Mouse (Mus musculus) hematopoietic stem cell, adult 5-6 weeks (primary cell): ENCODE data around the gene Prkcb. TPM values are rescaled to one million over a fixed set of nuclear protein-coding genes. Genes with fewer than 3 reads are reported as not detected.

Experiments used
- ATAC-seq, 2 experiments: fragments of 125-278 bp in 1 of 2; replicated peaks in 1 of 2; 2 replicates each; pipeline ENCODE4 v1.8.0; 2016 to 2017; ENCODE audit warnings: inconsistent platforms in 2 of 2, mild to moderate bottlenecking in 2 of 2, moderate number of reproducible peaks in 2 of 2, low read depth in 1 of 2, moderate TSS enrichment in 1 of 2; ENCODE audit not compliant: low FRiP score in 2 of 2, poor library complexity in 2 of 2, severe bottlenecking in 2 of 2, insufficient read depth in 1 of 2, low TSS enrichment in 1 of 2
- total RNA-seq: library from RNA; stranded (forward); fragments of 172-1452, 232-1000 nt; gene quantifications from 2 replicates; pipeline ENCODE4 v1.2.3, GENCODE M21; 2017

Prkcb gene
- total RNA-seq, 1 experiment from 2014 or later, result 11.8 TPM

DNA sequence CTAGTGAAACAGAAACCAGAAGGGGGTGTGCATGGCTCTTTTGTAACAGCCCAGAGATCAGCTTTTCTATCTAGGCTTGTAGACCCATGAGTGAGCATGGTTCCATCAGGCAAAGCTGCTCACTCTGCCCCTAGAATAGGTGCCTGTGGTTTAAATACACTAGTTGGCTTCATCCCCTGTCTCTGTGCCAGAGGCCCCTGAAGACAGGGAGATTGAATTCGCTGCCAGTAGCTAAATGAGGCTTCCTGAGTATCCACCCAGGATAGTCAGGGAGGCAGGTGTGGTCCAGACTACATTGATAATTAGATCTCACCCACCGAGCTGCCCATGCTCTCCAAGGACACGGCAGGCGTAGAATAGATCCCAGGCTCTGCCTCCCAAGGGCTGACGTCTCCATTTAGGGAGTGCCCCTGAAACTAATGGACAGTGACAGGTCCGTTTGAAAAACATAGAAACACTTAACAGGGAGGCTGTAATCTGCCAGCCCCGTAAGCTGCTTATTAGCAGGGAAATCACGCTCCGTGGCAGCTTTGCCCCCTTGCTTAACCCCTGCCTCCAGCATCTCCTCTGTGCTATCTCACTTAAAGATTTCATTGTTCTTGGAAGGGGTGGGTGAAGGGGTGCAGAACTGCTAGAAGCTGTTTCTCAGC is 333.7 kb downstream of the Prkcb start:
- no peak for ATAC-seq

DNA sequence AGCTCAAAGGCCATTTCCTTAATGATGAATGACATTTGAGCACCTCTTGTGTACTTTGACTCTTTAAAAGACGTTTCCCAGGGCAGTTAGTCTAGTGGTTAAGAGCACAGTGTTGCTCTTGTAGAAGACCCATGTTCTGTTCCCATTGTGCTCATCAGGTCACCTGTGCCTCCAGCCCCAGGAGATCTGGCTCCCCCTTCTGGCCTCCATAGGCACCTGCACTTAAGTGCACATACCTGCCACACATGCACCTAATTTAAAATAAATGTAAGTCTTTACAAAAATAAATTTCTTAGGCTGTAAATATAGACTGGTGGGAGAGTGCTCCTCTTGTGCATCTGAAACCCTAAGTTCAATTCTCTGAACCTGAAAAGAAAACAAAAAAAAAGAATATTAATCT is 335.2 kb downstream of the Prkcb start:
- no peak for ATAC-seq

DNA sequence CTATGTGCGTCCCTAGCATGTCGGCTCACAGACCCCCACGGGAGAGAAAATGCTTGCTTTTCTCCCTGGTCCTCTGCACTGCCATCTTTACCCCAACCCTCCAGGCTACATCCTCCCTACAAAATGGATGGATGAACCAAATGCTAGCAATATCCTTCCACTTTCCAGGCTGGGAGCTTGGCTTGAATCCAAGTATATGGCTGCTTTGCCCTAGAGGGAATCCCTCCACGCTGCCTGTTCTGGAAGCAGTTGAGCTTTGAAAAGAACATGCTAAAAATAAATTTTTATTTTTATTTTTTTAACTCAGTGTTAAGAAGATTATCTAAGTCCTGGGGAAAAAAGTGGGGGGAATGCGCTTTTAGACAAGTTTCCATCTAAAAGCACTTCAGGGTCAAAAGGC is 339.5 kb downstream of the Prkcb start:
- no peak for ATAC-seq

DNA sequence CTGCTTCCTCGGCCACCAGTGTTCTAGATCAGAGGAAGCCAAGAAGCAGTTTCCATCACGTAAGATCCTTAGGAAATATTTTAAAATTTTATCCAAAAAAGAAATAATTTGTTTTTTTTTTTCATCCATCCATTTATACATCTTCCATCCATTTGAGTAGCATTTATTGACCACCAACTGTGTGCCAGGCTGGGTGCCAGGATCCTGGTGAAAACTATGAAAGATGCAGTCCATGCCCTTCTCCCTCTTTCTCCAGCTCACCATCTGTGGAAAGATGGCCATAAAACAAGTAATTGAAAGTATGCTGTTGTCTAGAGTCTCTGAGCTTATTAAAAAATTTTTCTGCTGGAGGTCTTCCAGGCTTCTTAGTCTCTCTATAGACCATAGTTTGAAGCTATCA is 341.8 kb downstream of the Prkcb start:
- no peak for ATAC-seq

DNA sequence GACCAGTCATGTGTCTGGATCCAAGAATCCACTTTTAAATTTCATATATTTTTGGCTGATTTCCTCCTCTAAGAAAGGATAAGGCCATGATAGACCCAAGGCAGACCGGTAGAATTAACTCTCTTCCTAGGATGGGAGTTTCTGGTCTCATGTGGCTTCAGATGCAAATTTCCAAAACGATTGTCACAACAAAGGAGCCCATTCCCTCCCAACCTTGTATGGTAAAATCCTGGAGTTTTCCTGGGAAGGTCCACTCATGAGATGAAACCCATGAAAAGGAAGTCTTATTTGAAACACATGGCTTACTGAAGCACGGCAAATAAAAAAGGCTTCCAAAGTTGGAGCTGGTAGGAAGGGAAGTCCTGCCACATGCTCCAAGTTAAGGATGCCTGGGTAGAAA is 342.6 kb downstream of the Prkcb start:
- no peak for ATAC-seq

DNA sequence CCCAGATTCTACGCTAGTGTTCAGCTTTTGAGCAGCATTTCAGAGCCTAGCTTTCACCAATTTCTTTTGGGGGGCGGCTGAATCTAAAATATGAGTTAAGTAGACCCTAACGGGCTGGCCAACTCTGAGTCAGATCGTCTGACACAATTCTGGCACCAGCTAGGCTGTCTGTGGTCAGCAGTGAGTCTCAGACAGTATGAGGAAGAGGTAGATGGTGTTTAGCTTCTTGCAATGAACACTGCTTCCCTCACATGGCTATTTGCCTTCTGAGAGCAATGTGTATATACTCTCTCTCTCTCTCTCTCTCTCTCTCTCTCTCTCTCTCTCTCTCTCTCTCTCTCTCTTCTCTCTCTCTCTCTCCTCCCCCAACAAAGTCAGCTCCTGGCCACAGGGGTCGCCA is 344.4 kb downstream of the Prkcb start:
- no peak for ATAC-seq

DNA sequence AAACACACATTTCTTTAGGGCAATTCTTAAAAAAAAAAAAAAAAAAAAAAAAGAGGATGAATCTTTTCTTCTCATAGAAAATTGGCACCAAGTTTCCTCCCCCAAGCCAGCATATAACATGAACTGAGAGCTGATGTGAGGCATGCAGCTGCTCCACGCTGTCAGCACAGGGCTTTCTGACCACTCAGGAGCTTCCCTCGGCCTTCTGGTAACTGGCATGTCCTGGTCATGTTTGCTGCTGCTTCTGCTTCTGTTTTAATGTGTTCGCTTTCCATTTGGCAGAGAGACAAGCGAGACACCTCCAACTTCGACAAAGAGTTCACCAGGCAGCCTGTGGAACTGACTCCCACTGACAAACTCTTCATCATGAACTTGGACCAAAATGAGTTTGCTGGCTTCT is 344.9 kb downstream of the Prkcb start:
- ATAC-seq, result no peak

DNA sequence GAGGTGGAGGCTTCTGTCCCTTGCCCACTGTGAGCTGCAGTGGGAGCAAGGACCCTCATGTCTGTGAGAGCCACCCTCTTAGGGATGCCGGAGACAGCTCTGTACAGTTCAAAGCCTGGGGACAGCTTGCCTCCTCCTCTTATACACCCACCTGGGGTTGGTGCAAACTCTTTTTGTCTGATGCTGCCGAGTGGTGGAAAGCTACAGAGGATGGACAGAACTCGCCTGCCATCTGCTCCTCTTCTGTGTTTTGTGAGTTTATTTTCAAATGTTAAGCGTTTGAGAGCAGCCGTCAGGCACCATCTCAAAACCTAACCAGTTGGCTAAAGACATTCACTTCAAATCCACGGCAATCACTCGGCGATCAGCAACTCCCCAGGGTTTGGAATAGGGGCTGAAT is 355.1 kb downstream of the Prkcb start:
- no peak for ATAC-seq

DNA sequence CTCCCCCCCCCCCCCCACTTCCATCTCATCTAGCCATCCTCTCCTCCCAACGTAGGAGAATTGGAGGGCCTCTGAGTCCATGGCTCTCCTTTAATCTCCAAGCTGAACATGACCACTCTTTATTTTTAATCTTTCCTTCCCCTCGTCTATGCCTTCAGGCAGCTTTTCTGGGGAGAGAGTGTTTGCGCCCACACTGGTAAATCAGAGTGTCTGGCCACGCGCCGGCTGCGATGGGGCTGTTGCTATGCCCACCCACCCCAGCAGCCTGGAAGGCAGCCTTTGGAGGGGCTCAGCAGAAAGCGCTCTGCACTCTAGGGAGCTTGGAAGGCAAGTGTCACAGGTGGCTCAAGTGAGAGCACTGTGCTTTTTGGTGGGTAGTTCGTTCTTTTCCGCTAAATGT is 360.8 kb downstream of the Prkcb start:
- ATAC-seq, result no peak

DNA sequence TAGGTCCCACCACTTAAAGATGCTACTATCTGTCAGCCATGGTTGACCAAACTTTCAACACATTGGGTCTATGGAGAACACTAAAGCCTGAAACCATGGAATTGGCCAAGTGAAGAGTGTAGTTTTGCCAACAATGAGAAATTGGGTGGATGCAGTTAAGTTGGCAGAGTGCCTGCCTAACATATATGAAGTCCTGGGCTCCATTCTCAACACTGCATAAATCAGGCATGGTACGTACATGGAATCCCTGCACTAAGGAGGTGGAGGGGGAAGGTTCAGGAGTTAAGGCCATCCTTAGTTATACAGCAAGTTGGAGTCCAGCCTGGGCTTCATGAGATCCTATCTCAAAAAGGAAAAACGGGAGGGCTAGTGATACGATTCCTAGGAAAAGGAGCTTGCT is 364.0 kb downstream of the Prkcb start:
- no peak for ATAC-seq

DNA sequence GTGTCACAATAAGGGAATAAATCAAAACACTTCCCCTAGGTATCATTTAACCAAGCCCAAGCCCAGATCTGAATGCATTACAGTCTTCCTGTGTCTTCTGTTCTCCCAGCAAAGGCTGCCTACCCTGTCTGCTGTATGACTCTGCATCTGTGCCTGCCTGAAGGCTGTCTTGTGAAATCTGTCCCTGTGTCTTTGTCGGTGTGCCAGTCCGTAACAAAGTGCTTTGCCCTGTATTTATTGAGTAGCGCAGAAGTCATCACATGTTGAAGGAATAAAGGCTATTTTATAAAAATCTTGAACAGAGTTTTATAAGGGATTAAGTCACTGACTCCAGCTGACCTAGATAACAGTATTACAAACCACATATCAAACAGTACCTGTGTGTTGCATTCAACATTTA is 368.1 kb downstream of the Prkcb start:
- no peak for ATAC-seq

DNA sequence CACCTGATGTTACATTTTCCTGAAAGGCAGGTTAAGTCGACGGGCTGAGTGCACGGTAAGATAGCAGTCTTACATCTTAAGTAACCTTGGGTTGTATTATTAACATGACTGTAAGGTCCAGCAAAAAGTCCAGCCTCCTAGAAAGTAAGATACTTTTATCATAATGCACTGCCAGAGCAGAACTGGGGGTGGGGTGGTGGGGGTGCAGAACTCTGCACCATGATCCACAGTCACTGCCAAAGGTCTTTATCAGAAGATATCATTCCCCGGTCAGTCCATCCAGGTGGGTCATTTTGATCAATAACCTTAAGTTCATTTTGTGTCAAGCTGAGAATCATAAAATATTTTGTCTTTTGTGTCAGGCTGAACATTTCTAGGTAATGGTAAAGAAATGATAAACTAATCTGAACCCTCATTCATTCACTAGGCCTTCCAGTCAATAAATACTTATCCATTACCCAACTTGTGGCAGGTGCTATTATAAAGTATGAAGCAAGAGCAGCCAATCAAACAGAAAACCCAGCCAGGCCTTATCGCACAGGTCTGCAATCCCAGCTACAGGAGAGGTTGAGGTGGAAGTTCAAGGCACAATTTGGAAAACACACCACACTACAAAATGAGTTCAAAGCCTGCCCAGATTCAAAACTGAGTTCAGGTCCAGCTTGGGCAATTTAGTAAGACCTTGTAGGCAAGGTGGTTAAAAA is 369.0 kb downstream of the Prkcb start:
- ATAC-seq, result no peak

DNA sequence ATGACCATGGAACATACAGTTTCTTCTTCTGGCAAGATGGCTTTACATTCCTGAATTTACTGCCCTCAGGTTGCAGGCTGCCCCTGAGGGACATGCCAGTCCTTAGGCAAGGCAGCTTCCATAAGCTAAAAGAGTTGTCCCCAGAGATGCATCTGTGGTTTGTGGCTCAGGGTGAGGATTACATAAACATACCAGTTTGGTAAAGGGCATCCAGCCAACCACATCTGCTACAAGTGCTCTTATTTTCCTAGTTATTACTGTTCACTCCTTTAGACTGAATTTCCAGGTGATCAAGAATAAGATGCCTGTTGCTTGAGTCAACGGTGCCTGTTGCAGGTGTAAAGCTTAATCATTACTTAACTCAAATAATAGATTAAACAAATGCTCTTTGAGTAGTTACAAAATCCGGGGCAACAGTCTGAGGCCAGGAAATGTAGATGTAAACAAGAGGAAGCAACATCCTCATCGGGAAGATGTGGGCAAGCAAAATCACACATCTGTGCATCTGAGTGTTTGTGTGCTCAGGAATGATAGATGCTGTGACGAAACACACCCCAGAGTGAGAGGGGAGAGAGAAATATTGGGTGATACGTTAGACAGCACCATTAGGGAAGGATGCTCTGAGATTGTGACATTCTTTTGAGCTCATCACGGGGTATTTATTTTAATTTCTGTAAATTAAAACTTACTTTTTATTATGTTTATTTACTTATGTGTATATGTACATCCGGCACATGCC is 376.9 kb downstream of the Prkcb start:
- no peak for ATAC-seq

DNA sequence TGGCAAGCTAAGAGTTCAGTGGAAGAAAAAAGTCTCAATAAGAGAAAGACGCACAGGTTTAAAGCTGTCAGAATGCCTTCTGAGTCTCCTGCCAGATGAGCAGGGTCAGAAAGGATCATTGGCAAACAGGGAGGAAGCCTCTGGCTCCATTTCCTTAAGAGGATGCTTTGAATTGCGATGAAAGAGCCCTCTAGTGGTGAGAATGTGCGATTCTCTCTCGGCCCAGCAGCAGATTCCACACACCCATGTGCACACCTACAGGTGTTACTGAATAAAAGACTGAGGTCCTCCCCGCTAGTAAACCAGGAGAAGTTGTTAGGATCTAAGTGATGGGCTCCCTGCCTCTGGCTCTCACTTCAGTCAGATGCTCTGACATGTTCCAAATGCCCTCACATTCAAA is 379.4 kb downstream of the Prkcb start:
- ATAC-seq, result no peak

DNA sequence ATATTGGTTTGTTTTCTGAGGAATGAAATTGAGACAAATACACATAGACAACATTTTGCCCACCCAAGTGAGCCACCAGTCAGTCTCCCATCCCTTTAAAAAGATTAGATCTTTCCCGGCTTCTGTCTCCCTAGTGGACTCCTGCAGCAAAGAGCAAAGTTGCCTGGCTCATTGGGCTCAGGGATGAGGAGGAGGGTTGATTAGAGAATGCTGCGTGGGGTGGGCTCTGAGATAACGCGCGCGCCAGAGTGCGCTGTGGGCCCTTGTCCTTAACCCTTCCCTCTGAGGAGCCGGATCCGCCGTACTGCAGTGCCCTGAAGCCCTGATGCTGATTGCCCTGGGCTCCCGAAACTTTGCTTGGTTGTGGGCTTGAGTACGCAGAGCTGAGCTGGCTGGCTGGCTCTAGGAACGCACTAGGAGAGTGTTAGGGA is 381.9 kb downstream of the Prkcb start, which contains the start of gene Cacng3:
Gene Cacng3 (plus strand): TSS at position 51 of the 431 bp plus-strand sequence.
- peak in 1 of 2 experiments; percentile 44; a peak in 2 of 4 replicates for ATAC-seq

DNA sequence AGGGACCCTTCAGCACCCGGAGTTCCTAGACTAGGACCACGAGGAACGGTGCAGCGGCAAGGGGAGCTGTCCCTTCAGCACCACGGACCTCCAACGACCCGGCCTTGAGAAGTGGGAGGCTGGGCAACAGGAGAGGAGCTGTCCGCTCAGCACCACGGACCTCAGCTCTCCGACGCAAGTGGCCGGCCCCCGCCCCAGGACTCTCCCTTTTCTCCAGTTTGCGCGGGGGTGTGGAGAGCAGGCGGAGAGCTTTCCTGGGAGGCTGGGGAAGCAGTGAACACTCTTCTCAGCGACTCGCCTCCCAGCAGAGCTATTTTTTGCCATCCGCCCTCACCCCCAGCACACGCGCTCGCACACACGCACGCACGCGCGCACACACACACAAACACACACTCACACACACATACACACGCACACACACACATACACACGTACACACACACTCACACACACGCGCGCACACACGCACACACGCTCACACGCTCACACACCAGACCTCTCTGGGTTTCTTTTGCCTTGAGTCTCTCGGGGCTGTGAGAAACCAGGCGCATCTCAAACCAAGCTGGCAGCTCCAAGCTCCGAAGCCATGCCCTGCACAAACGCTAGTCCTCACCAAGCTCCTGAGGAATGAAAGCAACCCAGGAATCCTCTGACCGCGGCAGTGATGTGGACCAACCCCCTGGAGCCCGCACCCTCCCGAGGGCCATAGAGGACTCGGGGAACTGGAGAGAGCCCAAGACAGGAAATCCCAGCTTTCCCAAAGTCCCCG is 382.5 kb downstream of the Prkcb start:
- peak; percentile 95 to 99 for ATAC-seq

DNA sequence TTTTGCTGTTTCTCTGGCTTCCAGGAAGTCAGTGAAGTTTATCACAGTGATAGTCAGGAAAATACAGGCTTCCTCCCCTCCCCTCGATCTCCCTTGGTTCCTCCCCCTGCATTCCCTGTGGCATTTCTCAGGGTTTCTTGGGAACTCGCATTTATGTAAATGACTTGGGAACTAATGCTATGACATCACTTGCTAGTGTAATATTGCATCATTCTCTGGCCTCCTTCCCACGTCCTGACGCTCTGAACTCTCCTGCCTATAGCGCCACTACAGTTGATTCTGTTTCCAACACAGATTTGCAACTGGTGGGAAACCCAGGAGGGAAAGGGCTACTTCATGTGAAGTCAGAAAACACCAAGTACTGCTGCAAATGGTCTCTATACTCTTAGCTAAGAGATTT is 384.4 kb downstream of the Prkcb start:
- no peak for ATAC-seq

DNA sequence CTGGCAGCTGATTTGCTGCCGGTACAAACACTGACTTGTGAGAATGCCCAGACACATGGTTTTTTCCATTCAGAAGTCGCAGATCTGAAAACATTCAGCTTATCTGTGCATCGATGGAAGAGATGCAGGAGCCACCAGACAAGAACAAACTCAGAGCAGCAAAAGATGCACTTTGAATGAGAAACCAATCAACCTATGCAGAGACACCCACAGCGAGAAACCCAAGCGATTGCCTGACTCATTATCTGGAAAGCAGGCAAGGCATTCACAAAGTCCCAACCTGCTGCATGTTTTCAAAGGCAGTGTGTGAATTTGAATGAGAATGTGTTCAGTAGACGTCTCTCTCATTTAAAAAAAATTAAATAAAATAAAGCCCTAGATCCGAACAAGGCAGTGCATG is 386.7 kb downstream of the Prkcb start:
- no peak for ATAC-seq
